Mouse (Mus musculus) brain, embryonic 14.5 days (tissue): ENCODE data around the gene Schip1. TPM values are rescaled to one million over a fixed set of nuclear protein-coding genes. Genes with fewer than 3 reads are reported as not detected.
A peak's percentile ranks its signal among the peaks of the same experiment; 100 is the strongest.

Experiments used
- DNase-seq: peaks from one replicate; pipeline ENCODE4 v3.0.0-alpha.2; 2011; ENCODE audit warnings: low read depth
- CTCF ChIP-seq: fragments of 200-500 bp; IDR thresholded peaks from 2 replicates; pipeline ENCODE4 v1.5.1; 2012; ENCODE audit warnings: inconsistent platforms, mild to moderate bottlenecking, moderate library complexity, borderline replicate concordance; ENCODE audit not compliant: insufficient read depth, insufficient read length; ENCODE audit errors: extremely low read depth
- POLR2A ChIP-seq: fragments of 200-500 bp; IDR thresholded peaks from 2 replicates; pipeline ENCODE4 v1.6.1; 2012; ENCODE audit warnings: mild to moderate bottlenecking, inconsistent platforms, borderline replicate concordance; ENCODE audit not compliant: poor library complexity, insufficient read depth, insufficient read length, severe bottlenecking; ENCODE audit errors: extremely low read depth
- polyA plus RNA-seq: library from polyadenylated mRNA; depleted of rRNA; stranded (reverse); fragments of >200 nt; gene quantifications from 2 replicates; pipeline ENCODE4 v1.2.3, GENCODE M21; 2012

The Schip1 gene
- polyA plus RNA-seq, 1 experiment = 80.7 TPM

DNA sequence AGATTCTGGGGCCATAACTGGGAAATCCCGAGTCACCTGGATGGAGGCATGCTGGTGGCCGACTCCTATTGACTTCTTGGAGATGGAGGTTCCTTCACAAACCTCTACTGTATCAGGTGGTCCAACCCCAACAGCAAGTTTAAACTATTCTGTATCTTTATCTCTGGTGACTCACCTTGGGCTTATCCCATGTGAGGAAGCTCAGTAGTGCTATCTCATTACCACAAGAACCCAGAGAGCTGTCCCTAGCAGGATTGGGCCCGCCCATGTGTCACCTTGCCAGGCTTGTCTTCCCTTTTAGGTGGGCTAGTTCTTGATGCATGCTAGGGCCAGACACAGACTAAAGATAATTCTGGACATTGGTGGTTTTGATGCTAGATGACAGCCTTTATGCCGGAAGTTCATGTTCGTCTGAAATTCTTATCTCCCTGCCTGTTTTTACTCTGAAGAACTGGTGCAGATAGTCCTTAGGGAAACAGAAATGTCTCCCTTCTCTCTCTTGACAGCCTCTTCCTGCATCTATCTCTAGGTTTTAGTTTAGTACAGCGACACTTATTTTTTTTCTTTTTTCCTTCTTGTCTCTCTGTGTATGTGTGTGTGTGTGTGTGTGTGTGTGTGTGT is 435.0 kb downstream of the Schip1 start:
- TF ChIP-seq CTCF (no peak), POLR2A (no peak)
- DNase-seq = no peak

DNA sequence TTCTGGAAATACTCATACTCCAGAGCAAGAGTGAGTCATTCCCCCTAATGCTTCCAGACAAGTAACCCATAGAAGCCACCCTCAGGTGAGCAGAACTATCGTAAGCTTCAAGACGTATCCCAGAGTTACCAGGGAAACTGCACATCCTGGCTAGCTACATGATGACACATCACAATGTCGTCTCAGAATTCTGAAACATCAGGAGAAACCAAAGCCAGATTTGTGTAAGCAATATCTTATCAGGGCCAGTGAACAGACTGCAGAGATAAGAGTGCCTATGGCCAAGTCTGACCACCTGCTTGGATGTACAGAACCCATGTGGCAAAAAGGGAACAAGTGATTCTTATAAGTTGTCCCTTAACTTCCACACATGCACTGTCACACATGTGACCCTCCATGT is 440.2 kb downstream of the Schip1 start:
- TF ChIP-seq POLR2A (no peak), CTCF (no peak)
- no peak for DNase-seq

DNA sequence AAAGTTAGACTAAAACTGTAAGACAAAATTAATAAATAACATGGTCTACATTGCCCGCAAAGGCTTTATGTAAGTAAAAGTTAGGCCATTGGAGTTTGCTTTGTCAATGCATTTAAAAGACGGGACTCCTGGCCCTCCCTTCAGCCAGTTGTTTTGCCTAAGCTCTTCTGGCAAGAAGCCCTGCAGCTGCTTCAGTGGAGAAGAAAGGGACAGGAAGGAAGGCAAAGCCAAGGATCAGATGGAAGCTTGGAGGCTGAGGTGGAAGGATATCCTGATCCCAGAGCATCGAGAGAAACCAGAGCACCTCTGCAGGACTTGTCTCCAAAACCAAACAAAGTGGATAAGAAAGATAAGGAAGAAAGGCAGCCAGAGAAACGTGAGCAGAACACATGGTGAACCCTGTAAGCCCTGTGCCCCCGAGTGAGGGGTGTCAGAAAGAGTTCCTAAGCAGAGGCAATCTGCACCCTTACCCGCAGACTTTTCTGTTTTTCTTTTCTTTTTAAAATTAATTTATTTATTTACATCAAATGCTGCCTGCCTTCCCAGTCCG is 442.2 kb downstream of the Schip1 start:
- TF ChIP-seq CTCF = no peak
- DNase-seq = peak; percentile 31

DNA sequence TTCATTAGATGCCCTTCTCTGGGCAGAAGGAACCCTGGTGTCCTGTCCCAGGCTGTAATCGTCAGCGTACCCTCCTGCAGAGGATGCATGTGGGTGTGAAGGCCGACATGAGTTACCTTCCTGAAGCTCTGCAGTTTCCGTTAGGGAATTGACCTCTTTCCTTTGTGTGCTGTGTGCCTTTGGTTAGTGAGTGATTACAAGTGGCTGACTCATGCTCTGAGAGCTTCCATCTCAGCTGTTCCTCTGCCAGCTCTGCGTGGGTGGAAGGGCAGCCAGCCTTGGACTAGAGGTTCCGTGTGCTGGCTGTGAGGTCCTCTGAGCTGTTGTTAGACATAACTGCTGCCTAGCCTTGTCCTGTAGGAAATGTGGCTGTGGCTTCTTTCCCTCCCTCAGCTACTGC is 444.0 kb downstream of the Schip1 start:
- no peak for TF ChIP-seq POLR2A
- TF ChIP-seq CTCF = no peak

DNA sequence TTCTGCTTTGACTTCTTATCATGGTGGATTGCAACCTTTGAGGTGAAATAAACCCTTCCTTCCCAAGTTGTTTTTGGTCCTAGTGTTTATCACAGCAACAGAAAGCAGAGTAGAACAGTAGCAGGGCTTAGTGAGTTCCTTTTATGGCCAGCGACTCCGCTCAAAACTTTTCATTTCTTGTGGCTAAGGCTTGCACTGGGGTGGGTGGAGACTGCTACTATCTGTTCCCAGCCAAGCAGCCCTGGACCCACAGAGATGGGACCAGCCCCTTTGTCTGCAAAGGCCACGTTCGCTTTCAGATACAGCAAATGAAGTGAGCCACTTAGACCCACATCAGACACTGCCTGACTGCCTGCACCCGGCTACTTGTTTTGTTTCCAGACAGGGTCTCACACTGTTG is 446.3 kb downstream of the Schip1 start:
- no peak for TF ChIP-seq CTCF
- TF ChIP-seq POLR2A = no peak
- DNase-seq = no peak

More for the DNA sequence above, 444.0 kb downstream of the Schip1 start:
- DNase-seq = no peak

DNA sequence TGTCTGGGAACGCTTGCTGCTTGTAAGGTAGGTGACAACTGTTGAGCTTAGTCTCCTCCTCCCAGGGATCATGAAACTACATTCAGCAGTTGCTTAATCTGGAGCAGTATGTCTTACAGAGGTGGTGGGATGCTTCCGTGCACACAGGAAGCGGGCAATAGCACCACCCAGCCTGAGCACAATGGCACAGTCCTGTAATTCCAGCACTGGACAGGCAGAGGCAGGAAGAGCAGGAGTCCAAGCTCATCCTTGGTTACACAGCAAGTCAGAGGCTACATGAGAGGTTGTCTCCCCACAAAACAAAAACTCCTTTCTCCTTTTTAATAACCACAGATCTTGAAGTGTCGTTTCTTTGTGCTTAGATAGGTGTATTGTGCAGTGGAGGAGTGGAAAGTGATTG is 447.1 kb downstream of the Schip1 start:
- TF ChIP-seq CTCF (no peak), POLR2A (no peak)
- DNase-seq = no peak

DNA sequence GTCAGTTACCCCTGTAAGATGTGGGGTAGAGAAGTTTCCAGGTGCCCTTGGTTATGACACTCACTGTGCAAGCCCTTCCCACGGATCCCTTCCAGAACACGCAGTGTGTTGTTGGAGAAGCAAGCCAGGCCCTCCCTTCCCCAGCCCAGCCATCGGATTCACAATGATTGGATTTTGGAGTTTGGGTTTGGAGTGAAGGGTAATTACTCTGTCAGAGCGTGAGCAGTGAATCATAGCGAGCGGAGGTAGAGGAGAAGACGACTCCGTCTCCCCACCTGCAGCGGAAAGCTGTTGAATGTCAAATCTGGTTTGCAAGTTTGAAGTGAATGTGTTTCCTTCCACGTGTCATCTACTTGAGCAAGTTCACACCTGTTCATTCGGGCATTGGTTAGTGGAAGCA is 447.7 kb downstream of the Schip1 start:
- no peak for DNase-seq
- TF ChIP-seq POLR2A = no peak
- no peak for TF ChIP-seq CTCF

DNA sequence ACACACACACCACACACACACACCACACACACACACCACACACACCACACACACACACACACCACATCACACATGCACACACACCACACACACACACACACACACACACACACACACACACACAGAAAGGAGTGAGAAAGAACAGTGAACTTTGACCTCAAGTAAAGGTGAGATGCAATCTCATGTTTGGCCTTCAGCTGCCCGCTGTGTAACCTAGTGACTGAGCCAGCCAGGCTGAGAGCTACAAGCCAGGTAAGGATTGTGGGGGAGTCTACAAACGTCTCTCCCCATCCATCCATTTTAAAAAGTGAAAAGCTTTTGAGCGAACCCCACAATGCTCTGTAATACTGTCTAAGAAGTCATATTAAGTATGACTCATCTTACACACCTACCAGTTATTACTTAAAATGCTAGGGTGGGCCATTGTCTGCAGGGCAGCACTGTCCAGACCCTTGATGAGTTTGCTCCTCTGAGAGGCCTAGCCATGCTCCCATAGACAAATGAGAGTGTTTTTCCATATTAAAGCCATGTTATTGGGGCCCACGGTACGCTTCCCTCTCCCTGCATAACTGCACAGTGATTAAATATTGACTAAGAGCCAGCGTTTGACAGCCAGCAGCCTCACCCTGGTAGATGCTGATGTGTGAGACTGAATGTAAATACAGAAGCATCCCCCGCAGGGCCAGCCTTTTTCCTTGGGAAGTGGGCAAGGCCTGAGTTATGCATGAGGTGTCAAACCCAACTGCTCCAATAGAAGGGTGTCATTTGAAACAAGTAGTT is 448.9 kb downstream of the Schip1 start:
- no peak for TF ChIP-seq POLR2A
- TF ChIP-seq CTCF = no peak
- DNase-seq = peak; percentile 87

DNA sequence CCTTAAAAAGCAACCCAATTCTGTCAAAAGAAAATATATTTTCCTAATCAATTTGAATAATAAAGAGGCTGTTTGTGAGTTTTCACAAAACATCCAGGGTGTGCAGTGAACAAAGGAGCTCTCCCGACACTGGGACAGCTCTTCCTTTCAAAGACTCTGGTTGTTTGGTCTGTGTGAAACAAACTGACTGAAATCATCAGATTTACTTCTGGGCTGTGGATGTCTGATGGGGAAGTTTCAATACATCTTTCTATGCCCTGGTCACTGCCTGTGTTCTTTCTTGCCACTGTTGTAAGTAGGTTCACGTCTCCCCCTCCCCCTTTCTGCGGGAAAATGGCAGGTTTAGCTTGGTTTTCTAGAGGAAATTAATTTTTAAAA is 449.5 kb downstream of the Schip1 start:
- no peak for DNase-seq
- TF ChIP-seq POLR2A (no peak), CTCF (no peak)

DNA sequence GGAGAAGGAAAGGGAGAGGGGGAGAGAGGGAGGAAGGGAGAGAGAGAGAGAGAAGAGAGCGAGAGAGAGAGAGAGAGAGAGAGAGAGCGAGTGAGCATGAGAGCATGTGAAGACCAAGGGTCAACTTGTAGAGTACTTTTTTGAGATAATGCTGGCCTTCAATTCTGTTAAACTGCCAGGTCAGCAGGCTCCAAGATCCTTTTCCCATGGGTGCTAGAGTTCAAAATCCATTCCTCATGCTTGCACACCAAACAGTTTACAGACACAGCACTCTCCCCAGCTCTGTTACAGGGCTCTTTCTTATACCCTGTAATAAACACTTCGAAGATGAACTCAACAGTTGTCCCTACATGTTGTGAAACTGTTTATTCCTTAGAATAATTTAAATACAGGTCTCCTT is 450.1 kb downstream of the Schip1 start:
- TF ChIP-seq CTCF (no peak), POLR2A (no peak)
- DNase-seq = no peak

DNA sequence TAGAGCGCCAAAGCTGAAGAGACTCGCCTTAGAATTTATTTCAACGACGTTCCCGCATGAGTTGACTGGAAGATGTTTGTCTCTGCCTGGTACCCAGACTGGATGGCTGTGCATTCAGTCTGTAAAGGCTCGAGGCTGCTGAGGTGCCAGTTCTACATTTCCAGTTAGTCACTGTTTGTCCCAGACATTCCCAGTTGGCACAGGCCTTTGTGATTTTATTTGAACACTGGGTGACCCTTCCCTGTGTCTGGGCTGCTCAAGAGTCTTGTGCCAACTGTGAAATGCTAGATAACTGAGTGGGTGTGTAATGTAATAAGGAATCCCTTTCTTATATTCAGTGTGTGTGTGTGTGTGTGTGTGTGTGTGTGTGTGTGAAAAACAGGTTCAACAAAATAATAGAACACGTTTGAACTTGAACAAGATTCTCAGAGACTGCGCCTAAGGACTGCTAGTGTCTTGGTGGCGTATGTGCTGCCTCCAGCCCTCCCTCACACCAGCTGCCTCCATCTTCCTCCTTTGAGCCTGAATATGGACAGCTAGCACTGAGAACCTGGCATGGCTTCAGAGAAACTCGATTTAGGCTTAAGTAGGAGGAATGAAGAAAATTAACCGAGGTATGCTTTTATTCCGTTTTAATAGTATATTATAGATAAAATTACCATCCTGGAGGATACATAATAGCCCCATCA is 451.9 kb downstream of the Schip1 start:
- DNase-seq = peak; percentile 61
- TF ChIP-seq CTCF (no peak), POLR2A (no peak)
